Mouse (Mus musculus) embryo, embryonic 11.5 days (tissue): ENCODE measurements around the gene Lypd3.

Experiments used
- DNase-seq: peaks from one replicate; pipeline ENCODE4 v3.0.0-alpha.2; 2012; ENCODE audit warnings: low read depth, low spot score

Lypd3 gene

DNA sequence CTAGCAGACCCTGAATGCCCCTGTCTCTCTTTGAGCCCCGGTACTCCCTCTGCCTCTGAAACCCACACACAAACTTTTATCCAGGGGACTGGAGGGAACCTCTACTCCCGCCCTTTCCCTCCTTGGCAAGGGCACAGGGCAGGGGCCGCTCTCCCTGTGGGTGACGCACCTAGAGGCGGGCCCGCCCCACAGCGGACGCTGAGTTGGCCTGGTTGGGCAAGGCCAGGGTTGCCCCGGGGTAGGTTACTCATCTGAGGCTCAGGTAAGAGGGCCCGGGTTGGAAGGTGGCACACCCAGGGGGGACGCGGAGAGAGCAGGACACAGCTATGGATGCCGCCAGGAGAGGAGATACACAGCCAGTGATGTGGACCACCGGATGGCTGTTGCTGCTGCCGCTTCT, at the start of gene Lypd3:
Lypd3 (plus strand) TSS at position 287 of the 400 bp plus-strand sequence.
- DNase-seq: no peak

- DNase-seq: no peak
These were observed 49.5 kb upstream of the Lypd3 start for GRCm38 (mm10) chr7:24586828-24587227.

DNA sequence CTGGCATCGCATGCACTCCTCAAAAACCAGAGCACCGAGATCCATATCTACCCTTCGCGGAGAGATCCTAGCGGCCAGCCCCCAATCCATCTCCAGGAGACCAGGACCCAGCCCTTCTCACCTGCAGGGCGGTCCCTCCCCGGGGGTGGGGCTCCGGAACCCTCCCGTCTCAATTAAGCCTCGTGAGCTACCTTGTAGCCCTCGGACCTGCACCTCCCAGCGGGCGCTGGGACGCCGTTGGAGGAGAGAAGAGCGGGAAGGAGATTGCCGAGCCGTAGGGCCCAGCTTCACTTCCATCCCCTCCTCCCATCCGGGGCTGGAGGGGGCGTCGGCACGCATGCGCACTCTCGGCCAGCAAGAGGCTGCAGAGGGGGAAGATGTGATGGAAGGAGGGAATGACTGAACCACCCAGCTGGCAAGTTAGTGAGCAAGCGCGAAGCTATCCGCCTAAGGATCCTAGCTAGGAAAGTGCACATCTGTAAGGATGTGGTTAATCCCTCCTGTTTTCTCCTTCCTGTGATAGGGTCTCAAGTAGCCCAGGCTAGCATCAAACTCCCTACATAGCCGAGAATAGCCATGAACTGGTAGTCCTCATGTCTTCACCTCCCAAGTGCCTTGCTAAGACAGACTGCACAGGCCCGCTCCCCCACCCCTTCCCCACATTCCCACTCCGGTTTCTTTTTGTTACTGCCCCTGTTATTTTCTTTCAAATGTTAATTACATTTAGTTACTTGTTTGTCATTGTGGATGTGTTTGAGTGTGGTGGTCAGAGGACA, 48.8 kb upstream of the Lypd3 start, which contains the start of the genes Ethe1 and Zfp575:
Ethe1 (plus strand) TSS at position 214 of the 776 bp plus-strand sequence.
Zfp575 (minus strand) TSS at position 312 of the 776 bp plus-strand sequence.
- peak; percentile 63 for DNase-seq

DNA sequence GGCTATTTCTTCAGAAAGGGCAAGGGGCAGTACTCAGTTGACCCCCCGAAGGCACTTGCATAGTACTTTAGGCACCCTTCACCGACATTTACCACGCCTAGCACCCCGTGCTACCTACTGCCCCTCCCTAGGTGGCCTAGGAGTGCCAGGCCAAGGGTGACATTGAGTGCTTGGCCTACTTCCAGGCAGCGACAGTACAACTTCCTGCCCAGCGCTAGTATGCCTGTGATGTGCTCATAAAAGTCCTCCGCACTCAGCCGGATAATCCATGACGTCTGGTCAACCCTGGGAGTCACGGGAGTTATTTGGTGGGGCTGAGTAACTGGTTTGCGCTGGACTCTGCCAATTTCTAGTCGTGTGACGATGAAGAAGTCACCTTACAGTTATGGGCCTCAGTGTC, 48.0 kb upstream of the Lypd3 start:
- DNase-seq: no peak

DNA sequence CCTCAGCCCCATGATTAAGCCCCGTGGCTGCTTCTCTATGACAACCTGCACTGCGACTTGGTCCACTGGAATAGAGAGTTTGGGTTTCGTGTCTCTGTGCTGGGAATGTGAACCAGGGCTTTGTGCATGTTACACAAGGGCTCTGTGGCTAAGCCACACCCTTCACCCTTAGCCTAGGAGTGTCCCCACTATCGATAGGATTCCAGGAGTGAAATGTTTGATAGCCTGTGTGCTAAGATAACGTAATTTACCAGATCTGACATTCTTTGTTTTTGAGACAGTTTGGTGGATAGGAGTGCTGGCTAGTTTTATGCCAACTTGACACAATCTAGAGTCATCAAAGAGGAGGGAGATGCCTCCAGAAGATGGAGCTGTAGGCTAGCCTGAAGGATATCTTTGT, 44.6 kb upstream of the Lypd3 start:
- DNase-seq: no peak

DNA sequence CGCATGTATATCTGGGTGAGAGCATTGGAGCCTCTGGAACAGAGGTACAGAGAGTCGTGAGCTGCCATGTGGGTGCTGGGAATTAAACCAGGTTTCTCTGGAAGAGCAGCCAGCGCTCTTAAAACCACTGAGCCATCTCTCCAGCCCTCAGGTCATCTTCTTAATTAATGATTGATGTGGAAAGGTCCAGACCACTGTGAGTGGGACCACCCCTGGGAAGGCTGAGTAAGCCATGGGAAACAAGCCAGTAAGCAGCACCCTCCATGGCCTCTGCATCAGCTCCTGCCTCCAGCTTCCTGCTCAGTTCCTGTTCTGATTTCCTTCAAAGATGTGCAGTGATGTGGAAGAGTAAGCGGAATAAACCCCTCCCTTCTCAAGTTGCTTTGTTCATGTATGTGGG, 44.2 kb upstream of the Lypd3 start:
- DNase-seq: no peak

GRCm38 (mm10) chr7:24592781-24593180, 43.6 kb upstream of the Lypd3 start:
- DNase-seq: no peak

- DNase-seq: peak; percentile 43
These were observed 42.6 kb upstream of the Lypd3 start for GRCm38 (mm10) chr7:24593621-24594308.

GRCm38 (mm10) chr7:24594309-24594803, 42.0 kb upstream of the Lypd3 start:
- no peak for DNase-seq

GRCm38 (mm10) chr7:24595464-24595863, 40.9 kb upstream of the Lypd3 start:
- no peak for DNase-seq

- DNase-seq: no peak
These were observed 38.2 kb upstream of the Lypd3 start for GRCm38 (mm10) chr7:24598121-24598520.

DNA sequence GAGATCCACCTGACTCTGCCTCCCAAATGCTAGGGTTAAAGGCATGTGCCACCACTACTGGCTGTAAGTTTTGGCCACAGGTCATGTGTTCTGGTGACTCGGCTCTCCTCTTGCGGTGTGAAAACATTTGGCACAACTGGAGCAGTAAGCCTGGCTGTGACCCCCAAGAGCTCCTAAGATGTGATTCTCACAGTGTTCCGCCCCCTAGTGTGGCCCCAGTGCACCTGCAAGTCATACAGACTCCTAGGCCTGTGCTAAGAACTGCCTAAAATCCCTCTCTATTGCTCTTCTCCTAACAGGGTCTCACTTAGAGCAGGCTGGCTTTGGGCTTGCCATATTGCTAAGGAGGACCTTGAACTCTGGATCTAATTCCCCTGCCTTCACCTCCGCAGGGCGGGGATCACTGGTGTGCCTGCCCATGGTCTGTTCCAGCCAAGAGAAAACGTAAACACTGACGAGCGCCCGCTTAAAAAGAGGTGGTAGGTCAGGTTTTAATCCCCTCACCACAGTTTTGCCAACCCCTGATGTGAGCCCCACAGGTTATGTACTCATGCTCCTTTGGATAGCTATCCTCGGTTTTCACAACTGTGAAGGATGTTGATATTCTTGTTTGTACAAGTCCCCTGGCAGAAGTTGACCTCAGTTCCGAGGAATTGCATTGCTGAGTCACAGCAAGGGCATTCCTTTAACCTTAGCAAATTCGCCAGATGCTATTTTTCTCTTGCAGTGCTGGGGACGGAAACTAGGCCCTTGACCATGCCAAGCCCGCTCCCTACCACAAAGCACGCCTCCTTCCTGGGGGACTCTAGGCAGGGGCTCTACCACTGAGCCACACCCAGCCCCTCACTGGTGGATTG, 36.9 kb upstream of the Lypd3 start:
- no peak for DNase-seq

DNA sequence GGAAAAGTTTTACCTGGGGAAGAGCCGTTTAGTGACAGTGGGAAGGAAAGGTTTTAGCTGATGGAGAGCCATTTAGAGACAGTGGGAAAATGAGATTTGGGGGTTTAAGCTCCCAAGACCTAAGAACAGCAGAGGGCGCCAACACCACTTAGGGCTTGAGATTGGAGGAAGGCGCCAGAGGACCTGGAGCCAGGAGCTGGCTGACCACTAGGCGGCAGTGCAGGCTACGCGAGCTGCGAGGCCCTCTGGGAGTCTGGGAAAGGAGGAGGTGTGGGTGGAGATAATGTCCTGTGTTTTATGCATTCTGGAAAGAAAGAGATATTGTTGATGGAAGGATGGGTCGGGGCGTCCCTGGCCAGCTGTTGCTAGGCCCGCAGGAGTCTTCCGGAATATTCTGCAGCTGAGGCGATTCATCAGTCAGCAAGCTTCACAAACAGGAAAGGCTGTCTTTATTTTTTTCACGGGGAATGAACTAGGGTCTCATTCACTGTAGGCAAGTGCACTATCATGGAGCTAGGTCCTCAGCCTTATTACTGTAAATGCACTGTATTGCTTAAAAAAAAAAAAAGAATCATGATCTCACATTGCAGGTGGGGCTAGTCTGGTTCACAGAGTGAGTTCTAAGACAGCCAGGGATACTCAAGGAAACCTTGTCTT, 35.3 kb upstream of the Lypd3 start:
- DNase-seq: peak; percentile 92

DNA sequence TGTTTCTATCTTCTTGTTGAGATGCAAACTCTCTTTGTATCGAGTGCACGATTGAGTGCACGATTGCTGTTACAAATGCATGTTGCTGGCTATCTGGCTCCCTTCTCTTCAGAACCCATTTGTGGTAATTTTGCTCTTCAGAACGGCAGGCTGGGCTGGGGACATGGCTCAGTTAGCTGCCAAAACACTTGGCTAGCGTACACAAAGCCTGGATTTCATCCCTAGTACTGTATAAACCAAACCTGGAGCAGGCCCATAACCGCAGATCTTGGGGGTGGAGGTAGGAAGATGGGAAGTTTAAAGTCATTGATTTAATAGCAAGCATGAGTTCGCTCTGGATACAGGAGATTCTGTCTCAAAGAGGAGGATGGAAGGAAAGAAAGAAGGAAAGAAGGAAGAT, 30.8 kb upstream of the Lypd3 start:
- DNase-seq: no peak

DNA sequence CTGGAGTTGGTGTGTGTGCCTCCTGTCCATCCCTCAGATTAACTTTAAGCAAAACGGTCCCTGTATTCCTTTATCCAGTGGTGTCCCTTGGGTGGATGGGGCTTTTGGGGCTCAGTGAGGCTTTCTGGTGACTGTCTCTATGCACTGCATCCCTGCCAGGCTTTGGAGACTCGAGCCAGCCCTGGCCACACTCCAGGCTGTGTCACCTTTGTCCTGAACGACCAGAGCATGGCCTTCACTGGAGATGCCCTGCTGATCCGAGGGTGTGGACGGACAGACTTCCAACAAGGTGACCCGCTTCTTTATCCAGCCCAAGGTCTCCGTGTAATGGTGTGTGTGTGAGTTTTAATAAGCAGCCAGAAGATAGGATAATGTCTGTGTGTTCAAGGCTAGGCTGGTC, 30.3 kb upstream of the Lypd3 start:
- no peak for DNase-seq

DNA sequence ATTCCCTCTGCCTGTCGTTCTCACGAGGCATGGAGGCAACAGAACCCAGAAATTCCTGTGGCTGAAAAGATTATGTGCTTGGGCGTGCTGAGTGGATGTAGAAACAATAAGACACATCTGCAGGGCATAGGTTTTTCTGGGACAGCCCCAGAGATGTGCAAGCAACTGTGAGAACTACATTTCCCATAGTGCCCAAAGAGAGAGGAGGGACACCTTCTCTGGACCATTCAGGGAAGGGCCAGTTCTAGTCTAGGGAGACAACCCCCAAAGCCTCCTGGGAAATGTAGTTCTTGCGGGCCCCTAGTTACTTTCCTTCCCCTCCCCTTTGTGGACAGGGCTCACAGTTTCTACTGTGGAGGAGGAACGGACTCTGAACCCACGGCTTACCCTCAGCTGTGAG, 28.3 kb upstream of the Lypd3 start:
- DNase-seq: no peak

DNA sequence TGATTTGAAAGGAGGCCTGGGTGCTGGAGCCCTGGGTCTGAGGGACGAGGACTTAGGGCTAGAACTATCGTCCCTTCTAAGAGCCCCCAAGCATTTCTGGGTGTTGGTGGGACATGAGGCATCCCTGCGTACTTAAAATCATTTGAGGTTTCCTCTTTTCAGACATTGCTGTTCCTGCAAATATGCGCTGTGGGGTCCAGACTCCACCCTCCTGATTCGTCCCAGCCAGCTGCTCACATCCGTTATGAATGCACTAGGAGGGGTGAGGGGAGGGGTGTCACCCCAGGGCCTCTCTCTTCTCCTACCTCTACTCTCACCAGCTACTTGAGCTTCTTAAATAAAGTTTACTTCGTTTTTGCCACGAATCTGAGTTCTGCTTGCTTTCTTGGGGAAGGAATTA, 27.8 kb upstream of the Lypd3 start:
- no peak for DNase-seq

GRCm38 (mm10) chr7:24610144-24610878, 26.0 kb upstream of the Lypd3 start, which contains the start of gene Phldb3:
Gene Phldb3, plus strand, starts transcription at chr7:24610763.
- DNase-seq: no peak

GRCm38 (mm10) chr7:24610879-24611494, 25.4 kb upstream of the Lypd3 start:
- peak; percentile 57 for DNase-seq

GRCm38 (mm10) chr7:24611709-24612108, 24.6 kb upstream of the Lypd3 start:
- no peak for DNase-seq
